Mouse (Mus musculus): ENCODE measurements at regions not wholly inside any gene's neighbourhood (a gene's known extent, or its start where the extent isn't known, plus 50 kb on each side); places are given as distances from the start of the nearest gene placed in this dataset.
"Not testable (repeated sequence)": the region's sequence is repeated elsewhere in the genome, so short reads cannot be mapped to it uniquely, and the experiment has no call there.

DNA sequence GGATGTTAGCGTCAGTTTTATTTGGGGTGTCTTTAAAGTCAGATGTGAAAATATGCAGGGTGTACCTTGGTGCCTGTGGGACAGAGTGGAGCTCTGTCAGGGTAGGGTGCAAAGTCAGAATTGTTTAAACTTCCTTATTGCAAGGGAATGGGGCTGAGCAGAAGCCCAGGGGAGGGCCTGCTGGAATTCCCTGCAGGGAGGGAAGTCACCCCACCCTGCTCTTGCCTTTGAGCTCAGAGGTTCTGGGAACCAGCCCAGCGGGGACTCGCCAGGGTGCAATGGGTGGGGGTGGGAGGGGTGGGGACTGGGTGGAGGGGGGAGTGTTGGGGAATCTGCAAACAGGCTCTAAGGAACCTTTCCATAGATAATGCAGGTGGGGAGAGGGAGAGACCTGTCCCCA lies 508.6 kb downstream of the Zfp704 start:
- WGBS, result 82% methylated on average over 3 of the region's 3 CpGs
- no peak for DNase-seq (ENCODE audit: low read depth in 1 of 2, low spot score in 2 of 2)
- no peaks in the 10 kb centered on the region for H3K27me3 ChIP-seq (ENCODE audit: control insufficient read depth, insufficient read depth, low read length)
- no peaks in the 10 kb centered on the region for H3K36me3 ChIP-seq (ENCODE audit: control insufficient read depth, insufficient read depth, low read length)
- H3K27ac ChIP-seq (ENCODE audit: insufficient read depth, low read length), result no peak overlapping the region
- no peak overlapping the region for H3K4me3 ChIP-seq (ENCODE audit: extremely low read depth, insufficient read depth, insufficient read length)
- TF ChIP-seq CTCF (IDR thresholded peaks at IDR 0.05; ENCODE audit: extremely low read depth, insufficient read depth, insufficient read length, insufficient replicate concordance) (no peak), POLR2A (IDR thresholded peaks at IDR 0.05; ENCODE audit: low read depth, low read length) (no peak)
- no peaks in the 10 kb centered on the region for H3K4me1 ChIP-seq (ENCODE audit: control insufficient read depth, insufficient read depth, insufficient read length)

DNA sequence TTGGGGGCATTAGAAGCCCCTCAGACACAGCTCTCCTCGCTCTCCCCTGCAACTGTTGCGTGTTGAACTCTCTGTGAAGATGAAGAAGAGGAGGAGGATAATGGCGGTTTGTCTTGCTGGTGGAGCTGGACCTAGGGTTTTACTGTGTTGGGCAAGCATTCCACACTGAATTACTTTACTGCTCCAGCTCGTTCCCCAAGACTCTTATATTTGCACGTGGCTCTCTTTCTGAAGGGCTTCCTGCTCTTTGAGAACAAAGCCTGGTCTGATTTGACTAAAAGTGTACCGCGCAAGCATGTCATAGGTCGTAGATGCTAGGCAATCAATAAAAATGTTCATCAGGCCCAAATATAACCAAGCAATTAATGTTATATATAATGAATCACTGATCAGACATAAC lies 509.1 kb downstream of the Zfp704 start:
- no peaks in the 10 kb centered on the region for H3K4me1 ChIP-seq (ENCODE audit: control insufficient read depth, insufficient read depth, insufficient read length)
- H3K27me3 ChIP-seq (ENCODE audit: control insufficient read depth, insufficient read depth, low read length), result no peaks in the 10 kb centered on the region
- no peak for DNase-seq (ENCODE audit: low read depth in 1 of 2, low spot score in 2 of 2)
- no peaks in the 10 kb centered on the region for H3K36me3 ChIP-seq (ENCODE audit: control insufficient read depth, insufficient read depth, low read length)
- TF ChIP-seq POLR2A (IDR thresholded peaks at IDR 0.05; ENCODE audit: low read depth, low read length) (no peak), CTCF (IDR thresholded peaks at IDR 0.05; ENCODE audit: extremely low read depth, insufficient read depth, insufficient read length, insufficient replicate concordance) (no peak)
- no peak overlapping the region for H3K4me3 ChIP-seq (ENCODE audit: extremely low read depth, insufficient read depth, insufficient read length)
- H3K27ac ChIP-seq (ENCODE audit: insufficient read depth, low read length), result no peak overlapping the region
- 90% methylated on average over 8 of the region's 8 CpGs for WGBS

DNA sequence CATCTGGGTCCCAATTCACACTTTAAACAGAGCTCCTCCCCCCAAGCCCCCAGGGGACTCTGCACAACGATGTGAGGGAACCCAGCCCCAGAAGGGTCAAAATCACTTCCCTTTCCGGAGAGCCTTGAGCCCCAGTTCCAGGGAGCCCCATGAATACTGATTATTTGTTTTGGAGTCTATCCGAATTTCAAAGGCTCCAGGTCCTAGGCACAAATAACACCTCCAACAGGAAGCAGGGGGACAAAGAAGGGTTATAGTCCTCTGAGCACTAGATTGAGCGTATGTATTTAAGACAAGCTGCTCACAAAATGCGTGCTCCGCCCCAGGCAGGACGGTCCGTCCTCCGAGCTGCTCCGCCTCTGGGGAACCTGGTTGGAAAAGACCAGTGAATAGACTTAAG lies 511.4 kb downstream of the Zfp704 start:
- Histone ChIP-seq H3K4me3 (ENCODE audit: extremely low read depth, insufficient read depth, insufficient read length) (no peak overlapping the region), H3K36me3 (ENCODE audit: control insufficient read depth, insufficient read depth, low read length) (no peaks in the 10 kb centered on the region), H3K27me3 (ENCODE audit: control insufficient read depth, insufficient read depth, low read length) (no peaks in the 10 kb centered on the region), H3K4me1 (ENCODE audit: control insufficient read depth, insufficient read depth, insufficient read length) (no peaks in the 10 kb centered on the region), H3K27ac (ENCODE audit: insufficient read depth, low read length) (no peak overlapping the region)
- TF ChIP-seq CTCF (IDR thresholded peaks at IDR 0.05; ENCODE audit: extremely low read depth, insufficient read depth, insufficient read length, insufficient replicate concordance), result no peak
- no peak for DNase-seq (ENCODE audit: low read depth in 1 of 2, low spot score in 2 of 2)
- 84% methylated on average over 10 of the region's 10 CpGs for WGBS

DNA sequence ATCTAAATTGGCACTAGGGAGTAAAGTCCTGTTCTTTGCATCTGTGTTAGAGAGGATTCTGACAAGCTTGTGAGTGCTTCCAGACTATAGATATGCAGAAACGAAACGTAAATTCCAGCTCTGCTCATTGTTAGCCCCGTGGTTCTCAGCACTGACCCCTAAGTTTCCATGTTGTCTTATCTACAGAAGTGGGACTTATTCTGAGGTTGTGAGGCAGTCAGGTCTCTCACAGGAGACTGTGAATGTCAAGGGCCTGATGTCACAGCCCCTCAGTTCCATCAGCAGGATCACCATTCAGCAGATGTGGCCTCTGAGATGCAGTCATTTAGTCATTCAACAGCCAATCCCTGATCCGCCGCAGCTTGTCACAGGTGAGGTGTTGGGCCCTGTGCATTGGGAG lies 525.8 kb downstream of the Zfp704 start:
- Histone ChIP-seq H3K27me3 (ENCODE audit: control insufficient read depth, insufficient read depth, low read length) (no peaks in the 10 kb centered on the region), H3K4me3 (ENCODE audit: extremely low read depth, insufficient read depth, insufficient read length) (no peak overlapping the region), H3K36me3 (ENCODE audit: control insufficient read depth, insufficient read depth, low read length) (no peaks in the 10 kb centered on the region), H3K4me1 (ENCODE audit: control insufficient read depth, insufficient read depth, insufficient read length) (no peaks in the 10 kb centered on the region), H3K27ac (ENCODE audit: insufficient read depth, low read length) (no peak overlapping the region)
- 88% methylated on average over 5 of the region's 5 CpGs for WGBS
- DNase-seq (ENCODE audit: low read depth in 1 of 2, low spot score in 2 of 2), result no peak
- TF ChIP-seq POLR2A (IDR thresholded peaks at IDR 0.05; ENCODE audit: low read depth, low read length), result no peak
- TF ChIP-seq CTCF (IDR thresholded peaks at IDR 0.05; ENCODE audit: extremely low read depth, insufficient read depth, insufficient read length, insufficient replicate concordance), result no peak

DNA sequence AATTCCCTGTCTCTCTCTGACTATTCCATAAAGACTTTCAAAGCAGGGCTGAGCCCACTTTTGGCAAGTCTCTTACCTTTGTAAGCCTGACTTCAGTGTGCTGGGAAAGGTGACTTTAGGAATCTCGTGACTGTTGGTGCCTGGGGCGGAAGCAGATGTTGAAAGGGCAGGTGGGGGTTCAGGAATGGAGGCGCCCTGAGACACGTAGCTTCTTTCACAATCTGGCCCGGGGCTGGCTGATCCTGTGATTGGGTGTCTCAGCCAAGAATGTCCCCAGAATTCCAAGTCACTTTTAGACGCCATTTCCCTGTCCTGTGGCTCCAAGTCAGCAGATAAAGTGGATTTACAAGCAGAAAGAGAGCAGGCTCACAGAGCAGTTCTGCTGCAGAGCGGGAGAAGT lies 527.8 kb downstream of the Zfp704 start:
- no peaks in the 10 kb centered on the region for H3K36me3 ChIP-seq (ENCODE audit: control insufficient read depth, insufficient read depth, low read length)

DNA sequence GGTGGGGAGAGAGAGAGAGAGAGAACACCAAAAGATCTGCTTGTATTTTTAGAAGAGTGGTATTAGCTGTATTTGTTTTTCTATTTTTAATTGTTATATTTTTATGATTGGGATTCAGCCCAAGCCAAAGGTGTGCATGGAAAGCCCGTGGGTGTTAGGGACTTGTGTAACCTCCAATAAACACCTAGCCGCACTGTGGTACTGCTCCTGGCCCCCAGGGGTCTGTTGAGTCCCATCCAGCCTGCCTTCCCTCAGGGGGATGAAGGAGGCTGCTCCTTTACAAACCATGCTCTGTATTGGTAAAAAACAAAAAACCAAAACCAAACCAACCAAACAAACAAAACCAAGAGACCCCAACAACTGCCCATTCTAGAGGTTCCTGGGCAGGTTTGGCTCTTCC lies 531.7 kb downstream of the Zfp704 start:
- H3K27ac ChIP-seq (ENCODE audit: insufficient read depth, low read length), result no peak overlapping the region
- no peak overlapping the region for H3K4me3 ChIP-seq (ENCODE audit: extremely low read depth, insufficient read depth, insufficient read length)
- no peaks in the 10 kb centered on the region for H3K27me3 ChIP-seq (ENCODE audit: control insufficient read depth, insufficient read depth, low read length)
- no peaks in the 10 kb centered on the region for H3K36me3 ChIP-seq (ENCODE audit: control insufficient read depth, insufficient read depth, low read length)
- no peak for TF ChIP-seq POLR2A (IDR thresholded peaks at IDR 0.05; ENCODE audit: low read depth, low read length)
- TF ChIP-seq CTCF (IDR thresholded peaks at IDR 0.05; ENCODE audit: extremely low read depth, insufficient read depth, insufficient read length, insufficient replicate concordance), result no peak
- WGBS, result 70% methylated on average over 2 of the region's 2 CpGs
- H3K4me1 ChIP-seq (ENCODE audit: control insufficient read depth, insufficient read depth, insufficient read length), result no peaks in the 10 kb centered on the region
- no peak for DNase-seq (ENCODE audit: low read depth in 1 of 2, low spot score in 2 of 2)

More for the DNA sequence above, 527.8 kb downstream of the Zfp704 start:
- no peak for DNase-seq (ENCODE audit: low read depth in 1 of 2, low spot score in 2 of 2)
- no peak overlapping the region for H3K4me3 ChIP-seq (ENCODE audit: extremely low read depth, insufficient read depth, insufficient read length)
- H3K27ac ChIP-seq (ENCODE audit: insufficient read depth, low read length), result no peak overlapping the region
- H3K4me1 ChIP-seq (ENCODE audit: control insufficient read depth, insufficient read depth, insufficient read length), result no peaks in the 10 kb centered on the region
- H3K27me3 ChIP-seq (ENCODE audit: control insufficient read depth, insufficient read depth, low read length), result no peaks in the 10 kb centered on the region
- WGBS, result 78% methylated on average over 7 of the region's 7 CpGs
- TF ChIP-seq POLR2A (IDR thresholded peaks at IDR 0.05; ENCODE audit: low read depth, low read length) (no peak), CTCF (IDR thresholded peaks at IDR 0.05; ENCODE audit: extremely low read depth, insufficient read depth, insufficient read length, insufficient replicate concordance) (no peak)

DNA sequence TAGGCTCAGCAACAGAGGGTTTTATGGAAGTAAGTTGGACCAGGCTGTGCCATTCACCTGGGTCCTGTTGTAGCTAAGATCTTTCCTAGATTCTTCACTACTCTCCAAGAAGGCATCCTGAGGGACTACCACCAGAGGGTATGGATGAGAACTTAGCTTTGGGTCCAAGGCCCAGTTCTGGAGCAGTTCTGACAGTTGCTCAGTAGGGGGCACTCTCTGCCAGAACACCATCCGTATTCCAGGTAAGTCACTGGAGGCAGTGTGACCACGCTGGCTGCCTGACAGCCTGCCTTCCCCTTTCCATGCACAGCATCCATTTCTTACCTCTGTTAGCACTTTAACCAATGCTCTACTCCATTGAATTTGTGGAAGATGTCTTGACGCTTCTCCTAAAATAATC lies 533.2 kb downstream of the Zfp704 start:
- 13% methylated on average over 3 of the region's 3 CpGs for WGBS
- DNase-seq (ENCODE audit: low read depth in 1 of 2, low spot score in 2 of 2), result peak in 1 of 2 experiments; percentile 56
- peak; percentile 78; the same call in 1 of the 2 replicates for TF ChIP-seq CTCF (IDR thresholded peaks at IDR 0.05; ENCODE audit: extremely low read depth, insufficient read depth, insufficient read length, insufficient replicate concordance)
- no peak for TF ChIP-seq POLR2A (IDR thresholded peaks at IDR 0.05; ENCODE audit: low read depth, low read length)
- Histone ChIP-seq H3K27me3 (ENCODE audit: control insufficient read depth, insufficient read depth, low read length) (no peaks in the 10 kb centered on the region), H3K4me1 (ENCODE audit: control insufficient read depth, insufficient read depth, insufficient read length) (no peaks in the 10 kb centered on the region), H3K36me3 (ENCODE audit: control insufficient read depth, insufficient read depth, low read length) (no peaks in the 10 kb centered on the region), H3K27ac (ENCODE audit: insufficient read depth, low read length) (no peak overlapping the region), H3K4me3 (ENCODE audit: extremely low read depth, insufficient read depth, insufficient read length) (no peak overlapping the region)

DNA sequence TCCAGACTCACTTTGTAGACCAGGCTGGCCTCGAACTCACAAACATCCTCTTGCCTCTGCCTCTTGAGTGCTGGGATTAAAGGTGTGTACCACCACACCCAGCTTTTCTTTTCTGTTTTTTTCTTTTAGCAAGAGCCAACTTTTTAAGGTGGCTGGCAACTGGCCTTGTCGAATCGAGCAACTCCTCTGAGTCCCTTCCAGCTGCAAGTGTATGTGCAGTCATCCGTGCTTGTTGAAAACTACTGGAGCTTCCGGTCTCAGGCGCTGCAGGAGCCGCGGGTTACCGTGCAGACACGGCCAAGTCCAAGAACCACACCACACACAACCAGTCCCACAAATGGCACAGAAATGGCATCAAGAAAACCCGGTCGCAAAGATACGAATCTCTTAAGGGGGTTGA lies 537.4 kb downstream of the Zfp704 start:
- 95% methylated on average over 13 of the region's 13 CpGs for WGBS
- not testable (repeated sequence) for DNase-seq (ENCODE audit: low read depth in 1 of 2, low spot score in 2 of 2); H3K27me3 ChIP-seq (ENCODE audit: control insufficient read depth, insufficient read depth, low read length); H3K4me1 ChIP-seq (ENCODE audit: control insufficient read depth, insufficient read depth, insufficient read length); H3K27ac ChIP-seq (ENCODE audit: insufficient read depth, low read length); H3K4me3 ChIP-seq (ENCODE audit: extremely low read depth, insufficient read depth, insufficient read length); H3K36me3 ChIP-seq (ENCODE audit: control insufficient read depth, insufficient read depth, low read length)

All from spleen, adult 2 months (tissue).